Mouse (Mus musculus) midbrain, postnatal 0 days (tissue): ENCODE data around the gene Sec61a1. TPM values are rescaled to one million over a fixed set of nuclear protein-coding genes. Genes with fewer than 3 reads are reported as not detected.

Experiments
- ATAC-seq: fragments of 200-750 bp; cut with Nextera tagmentation; 2 replicates; pipeline ENCODE4 v1.8.0; 2017; ENCODE audit warnings: moderate number of reproducible peaks, mild to moderate bottlenecking, moderate TSS enrichment, moderate library complexity; ENCODE audit not compliant: low FRiP score
- DNase-seq: peaks from one replicate; pipeline ENCODE4 v3.0.0-alpha.2; 2015; ENCODE audit warnings: low spot score
- H3K27ac ChIP-seq: fragments of 300-500 bp; sonication (generic); 2 replicates; pipeline ENCODE4 v1.5.1; 2014; ENCODE audit warnings: low read depth, mild to moderate bottlenecking, low read length, mixed read lengths
- H3K27me3 ChIP-seq: fragments of 300-500 bp; sonication (generic); 2 replicates; pipeline ENCODE4 v1.6.1; 2014; ENCODE audit warnings: low read length, control low read depth, mixed read lengths; ENCODE audit not compliant: insufficient read depth
- H3K36me3 ChIP-seq: fragments of 300-500 bp; sonication (generic); 2 replicates; pipeline ENCODE4 v1.6.1; 2014; ENCODE audit warnings: low read length, control low read depth, mixed read lengths; ENCODE audit not compliant: insufficient read depth
- H3K4me1 ChIP-seq: fragments of 300-500 bp; sonication (generic); 2 replicates; pipeline ENCODE4 v1.6.1; 2014; ENCODE audit warnings: mild to moderate bottlenecking, control low read depth, antibody characterized with exemption, low read length, mixed read lengths; ENCODE audit not compliant: insufficient read depth
- H3K4me2 ChIP-seq: fragments of 300-500 bp; sonication (generic); 2 replicates; pipeline ENCODE4 v1.6.1; 2014; ENCODE audit warnings: low read depth, mild to moderate bottlenecking, low read length, mixed read lengths; ENCODE audit not compliant: poor library complexity, severe bottlenecking
- H3K4me3 ChIP-seq: fragments of 300-500 bp; sonication (generic); 2 replicates; pipeline ENCODE4 v1.5.1; 2014; ENCODE audit warnings: low read depth, mild to moderate bottlenecking, low read length, moderate library complexity
- H3K9ac ChIP-seq: fragments of 300-500 bp; sonication (generic); replicated peaks from 2 replicates; pipeline ENCODE4 v1.6.1; 2014; ENCODE audit warnings: mild to moderate bottlenecking, low read length, moderate library complexity, mixed read lengths; ENCODE audit not compliant: poor library complexity, severe bottlenecking
- H3K9me3 ChIP-seq: fragments of 300-500 bp; sonication (generic); 2 replicates; pipeline ENCODE4 v1.6.1; 2016; ENCODE audit warnings: low read length, control low read depth
- CTCF ChIP-seq: IDR thresholded peaks from 2 replicates; pipeline ENCODE4 v1.5.1; 2016; ENCODE audit warnings: antibody characterized with exemption, mild to moderate bottlenecking
- WGBS: fragments of 180-500 bp; shearing (Covaris S2); extraction: QIAGEN DNeasy Blood & Tissue Kit; methylation state at CpG from one replicate; pipeline ENCODE4 v1.1.7; 2014; 5-methylcytosine and 5-hydroxymethylcytosine counted together
- polyA plus RNA-seq: library from polyadenylated mRNA; unstranded; fragments of >200 nt; fragmentation: Nextera tagmentation; extraction: Ambion mirVana; gene quantifications from 2 replicates; pipeline ENCODE4 v1.2.1, GENCODE M21; 2015
- total RNA-seq: library from RNA; depleted of rRNA; stranded (reverse); fragments of >200 nt; gene quantifications from 2 replicates; pipeline ENCODE4 v1.2.3, GENCODE M21; 2014

The Sec61a1 gene
- total and polyA plus RNA-seq, 2 experiments from 2014 or later, result 131 to 192 TPM

GRCm38 (mm10) chr6:88499481-88500404, 19.0 kb downstream of the Sec61a1 start:
- DNase-seq, result peak; percentile 78
- peak overlapping the region; percentile 64 for H3K9ac ChIP-seq
- H3K4me2 ChIP-seq, result peak overlapping the region; percentile 95
- peak; percentile 84 for ATAC-seq
- 2% methylated on average over 75 of the region's 76 CpGs for WGBS
- no peaks in the 10 kb centered on the region for H3K4me1 ChIP-seq
- H3K27ac ChIP-seq, result peak overlapping the region; percentile 73
- H3K4me3 ChIP-seq, result peak overlapping the region; percentile 56
- H3K36me3 ChIP-seq, result peaks cover 33% of the 10 kb centered on the region
- peak; percentile 87 for TF ChIP-seq CTCF
- H3K27me3 ChIP-seq, result no peaks in the 10 kb centered on the region
- H3K9me3 ChIP-seq, result no peaks in the 10 kb centered on the region

GRCm38 (mm10) chr6:88493712-88494111, 25.0 kb downstream of the Sec61a1 start:
- H3K27me3 ChIP-seq, result no peaks in the 10 kb centered on the region
- 85% methylated on average over 6 of the region's 6 CpGs for WGBS
- no peak overlapping the region for H3K27ac ChIP-seq
- H3K4me2 ChIP-seq, result no peak overlapping the region
- no peak for TF ChIP-seq CTCF
- no peaks in the 10 kb centered on the region for H3K4me1 ChIP-seq
- peaks cover 28% of the 10 kb centered on the region for H3K36me3 ChIP-seq
- no peak overlapping the region for H3K9ac ChIP-seq
- no peak for ATAC-seq
- no peaks in the 10 kb centered on the region for H3K9me3 ChIP-seq
- H3K4me3 ChIP-seq, result no peak overlapping the region
- DNase-seq, result peak; percentile 36

GRCm38 (mm10) chr6:88490629-88491354, 27.9 kb downstream of the Sec61a1 start:
- H3K4me3 ChIP-seq, result no peak overlapping the region
- H3K9me3 ChIP-seq, result no peaks in the 10 kb centered on the region
- no peak overlapping the region for H3K4me2 ChIP-seq
- no peak for TF ChIP-seq CTCF
- H3K27ac ChIP-seq, result no peak overlapping the region
- ATAC-seq (peak; percentile 63; the same call in 1 of the 2 replicates), DNase-seq (peak; percentile 83)
- H3K9ac ChIP-seq, result no peak overlapping the region
- peaks cover 35% of the 10 kb centered on the region for H3K36me3 ChIP-seq
- no peaks in the 10 kb centered on the region for H3K4me1 ChIP-seq
- H3K27me3 ChIP-seq, result no peaks in the 10 kb centered on the region
- WGBS, result 86% methylated on average over 12 of the region's 12 CpGs

GRCm38 (mm10) chr6:88489834-88490233, 28.9 kb downstream of the Sec61a1 start:
- DNase-seq, result no peak
- Histone ChIP-seq H3K27me3 (no peaks in the 10 kb centered on the region), H3K4me2 (no peak overlapping the region), H3K4me3 (no peak overlapping the region), H3K9me3 (no peaks in the 10 kb centered on the region), H3K27ac (no peak overlapping the region), H3K9ac (no peak overlapping the region; the same call in 1 of the 2 replicates), H3K36me3 (peaks cover 43% of the 10 kb centered on the region), H3K4me1 (no peaks in the 10 kb centered on the region)
- no peak for TF ChIP-seq CTCF
- 85% methylated on average over 6 of the region's 6 CpGs for WGBS
- ATAC-seq, result no peak

- H3K36me3 ChIP-seq, result peaks cover 50% of the 10 kb centered on the region
- no peak overlapping the region for H3K27ac ChIP-seq
- H3K4me2 ChIP-seq, result no peak overlapping the region
- H3K9ac ChIP-seq, result no peak overlapping the region
- ATAC-seq (no peak), DNase-seq (no peak)
- no peak for TF ChIP-seq CTCF
- WGBS, result 93% methylated on average over 7 of the region's 7 CpGs
- no peaks in the 10 kb centered on the region for H3K27me3 ChIP-seq
- H3K4me3 ChIP-seq, result no peak overlapping the region
- H3K4me1 ChIP-seq, result no peaks in the 10 kb centered on the region
- H3K9me3 ChIP-seq, result no peaks in the 10 kb centered on the region
Observed at GRCm38 (mm10) chr6:88489026-88489425, 29.7 kb downstream of the Sec61a1 start.

GRCm38 (mm10) chr6:88486893-88487292, 31.8 kb downstream of the Sec61a1 start:
- no peaks in the 10 kb centered on the region for H3K27me3 ChIP-seq
- 72% methylated on average over 8 of the region's 8 CpGs for WGBS
- no peak overlapping the region for H3K4me3 ChIP-seq
- H3K4me2 ChIP-seq, result no peak overlapping the region
- peak; percentile 80 for ATAC-seq
- no peaks in the 10 kb centered on the region for H3K4me1 ChIP-seq
- H3K9ac ChIP-seq, result no peak overlapping the region
- H3K9me3 ChIP-seq, result no peaks in the 10 kb centered on the region
- no peak overlapping the region for H3K27ac ChIP-seq
- DNase-seq, result peak; percentile 94
- TF ChIP-seq CTCF, result peak; percentile 80
- H3K36me3 ChIP-seq, result peaks cover 56% of the 10 kb centered on the region
